Mouse (Mus musculus): ENCODE results near the gene Npl.

DNA sequence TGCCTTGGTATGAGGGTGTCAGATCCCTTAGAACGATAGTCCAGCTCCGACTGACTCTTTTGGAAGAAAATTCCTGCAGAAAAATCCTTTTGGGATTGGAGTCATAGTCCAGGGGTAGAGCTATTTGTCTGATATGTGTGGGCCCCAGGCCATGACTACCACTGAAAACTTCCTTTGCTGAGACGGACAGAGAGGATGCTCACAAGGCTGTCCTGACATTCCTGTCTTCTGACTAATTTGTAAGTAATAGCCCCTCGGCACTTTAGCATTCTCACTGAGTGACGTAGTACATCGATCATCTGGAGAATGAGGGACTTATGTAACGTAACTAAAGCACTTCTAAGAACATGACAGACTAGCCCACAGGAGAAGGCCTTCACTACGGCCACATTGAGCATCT, 15.9 kb upstream of the Npl start:
- TF ChIP-seq CTCF (IDR thresholded peaks at IDR 0.05; ENCODE audit: low read depth) (no peak), EP300 (IDR thresholded peaks at IDR 0.05; ENCODE audit: low read depth) (no peak)
